Mouse (Mus musculus): ENCODE results near the gene Rad21l. TPM values are rescaled to one million over a fixed set of nuclear protein-coding genes. Genes with fewer than 3 reads are reported as not detected.

Rad21l gene
- not detected for total RNA-seq (2021)
- long read RNA-seq, experiment 1 = 0 reads
- long read RNA-seq, experiment 2 = 0 reads

- no peak for DNase-seq
Measured at GRCm38 (mm10) chr2:151668433-151668832, at the start of gene Rad21l. TSS of gene Rad21l (minus strand) at chr2:151668533.

- no peak for DNase-seq
Measured at GRCm38 (mm10) chr2:151716318-151717055, 48.2 kb upstream of the Rad21l start.

GRCm38 (mm10) chr2:151715526-151715925, 47.2 kb upstream of the Rad21l start:
- no peak for DNase-seq

- peak; percentile 40 to 58 for DNase-seq
Measured at GRCm38 (mm10) chr2:151712647-151713046, 44.3 kb upstream of the Rad21l start.

- no peak for DNase-seq
Measured at GRCm38 (mm10) chr2:151702851-151703190, 34.5 kb upstream of the Rad21l start.

GRCm38 (mm10) chr2:151702146-151702850, 34.0 kb upstream of the Rad21l start:
- DNase-seq = peak; percentile 59 to 69

- DNase-seq = no peak
Measured at GRCm38 (mm10) chr2:151701231-151702145, 33.2 kb upstream of the Rad21l start, which contains the start of gene Tmem74b. TSS of gene Tmem74b (plus strand) at chr2:151702008.

- DNase-seq = no peak
Measured at GRCm38 (mm10) chr2:151682976-151683375, 14.6 kb upstream of the Rad21l start.

- DNase-seq = peak; percentile 17 to 35
Measured at GRCm38 (mm10) chr2:151682357-151682756, 14.0 kb upstream of the Rad21l start.

- peak in 1 of 2 experiments; percentile 8 for DNase-seq
Measured at GRCm38 (mm10) chr2:151676234-151676633, 7.9 kb upstream of the Rad21l start.

GRCm38 (mm10) chr2:151670968-151671329, 2.6 kb upstream of the Rad21l start:
- DNase-seq = no peak

GRCm38 (mm10) chr2:151670026-151670967, 2.0 kb upstream of the Rad21l start:
- no peak for DNase-seq

- no peak for DNase-seq
Measured at GRCm38 (mm10) chr2:151652053-151652452, 16.3 kb downstream of the Rad21l start.

- DNase-seq = no peak
Measured at GRCm38 (mm10) chr2:151636015-151636402, 32.3 kb downstream of the Rad21l start.

GRCm38 (mm10) chr2:151635362-151636014, 32.8 kb downstream of the Rad21l start:
- DNase-seq = peak in 1 of 2 experiments; percentile 17

- DNase-seq = no peak
Measured at GRCm38 (mm10) chr2:151634903-151635302, 33.4 kb downstream of the Rad21l start.

- DNase-seq = no peak
Measured at GRCm38 (mm10) chr2:151632982-151633381, 35.4 kb downstream of the Rad21l start.

GRCm38 (mm10) chr2:151632159-151632814, 36.0 kb downstream of the Rad21l start, which contains the start of gene Snph:
TSS of gene Snph (minus strand) at chr2:151632593.
- DNase-seq = peak; percentile 77 to 84

GRCm38 (mm10) chr2:151631406-151632158, 36.8 kb downstream of the Rad21l start:
- DNase-seq = no peak

All from adrenal gland, postnatal 36 days (tissue).